Mouse (Mus musculus) 3T3-L1 (cell line): Measurements from ENCODE around the gene Btbd11.

ENCODE experiments used
- DNase-seq: peaks from one replicate; pipeline ENCODE4 v3.0.0-alpha.2; 2015; ENCODE audit warnings: low read depth, low spot score

The Btbd11 gene

DNA sequence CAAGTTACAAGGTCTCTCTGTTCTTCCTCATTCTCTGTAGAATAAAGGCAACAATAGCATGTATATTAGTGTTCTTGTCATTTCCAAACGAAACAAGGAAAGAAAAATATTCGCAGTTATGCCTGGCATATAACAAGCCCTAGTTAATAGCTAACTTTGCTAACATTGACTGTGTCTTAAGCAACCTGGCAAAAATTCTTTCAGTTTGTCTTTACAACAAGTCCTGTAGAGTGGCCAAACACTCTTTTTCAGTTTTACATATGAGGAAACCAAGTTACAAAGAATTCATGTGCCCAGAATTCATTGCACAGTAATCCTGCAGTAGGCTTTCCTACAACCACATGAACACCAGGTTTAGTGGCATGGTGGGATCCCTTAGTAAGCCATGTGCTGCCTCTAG is 203.4 kb downstream of the Btbd11 start:
- DNase-seq = no peak

DNA sequence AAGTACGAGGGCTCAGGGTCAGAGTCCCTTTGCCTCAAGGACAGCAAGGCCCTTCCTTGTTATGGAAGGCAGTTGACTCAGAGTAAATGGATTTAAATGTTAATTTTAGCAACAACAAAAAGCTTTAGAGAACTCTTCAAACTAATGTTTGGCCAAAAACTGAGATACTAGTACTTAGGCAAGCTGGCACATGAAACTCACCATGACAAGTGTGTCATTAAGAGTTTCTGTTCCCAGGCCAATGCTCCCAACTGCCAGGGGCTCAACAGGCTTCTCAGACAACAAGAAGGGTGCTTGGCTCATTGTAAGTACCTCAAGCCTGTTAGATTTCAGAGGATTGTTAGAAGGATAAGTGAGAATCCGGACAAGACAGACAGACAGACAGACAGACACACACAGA is 204.7 kb downstream of the Btbd11 start:
- no peak for DNase-seq

DNA sequence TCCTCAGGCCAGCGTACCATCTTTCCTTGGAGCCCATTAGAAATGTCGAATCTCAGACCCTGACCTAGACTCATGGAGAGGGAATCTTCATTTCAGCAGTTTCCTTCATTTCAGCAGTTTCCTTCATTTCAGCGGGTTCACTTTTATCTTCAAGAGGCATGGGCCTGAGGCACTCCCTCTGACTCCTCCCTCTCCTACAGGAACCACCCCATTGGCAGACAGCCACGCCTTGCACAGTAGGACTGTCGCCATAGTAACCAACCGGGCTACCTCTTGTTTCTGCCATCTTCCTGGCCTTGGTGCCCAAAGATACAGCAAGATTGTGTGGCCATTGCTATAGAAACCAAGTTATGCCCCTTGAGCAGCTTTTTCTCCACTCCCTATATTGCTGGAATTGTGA is 205.4 kb downstream of the Btbd11 start:
- peak; percentile 7 for DNase-seq

DNA sequence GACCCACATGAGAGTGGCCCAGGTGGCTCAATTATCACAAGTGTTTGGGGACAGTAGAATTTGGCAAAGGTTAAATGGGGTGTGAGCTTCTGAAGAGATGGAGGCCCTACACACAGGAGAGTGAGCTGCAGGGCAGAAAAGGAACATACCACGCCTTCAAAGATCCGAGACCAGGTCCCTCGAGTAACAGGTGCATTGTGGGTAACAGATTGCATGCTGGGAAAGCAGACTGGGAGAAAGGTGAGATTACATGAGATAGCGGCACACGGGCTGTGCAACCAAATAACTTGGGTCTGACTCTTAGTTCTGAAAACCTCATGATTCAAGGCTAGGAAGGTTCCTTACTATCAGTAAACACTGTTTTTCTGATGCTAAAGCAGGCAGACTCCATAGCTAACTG is 209.7 kb downstream of the Btbd11 start:
- DNase-seq = no peak

DNA sequence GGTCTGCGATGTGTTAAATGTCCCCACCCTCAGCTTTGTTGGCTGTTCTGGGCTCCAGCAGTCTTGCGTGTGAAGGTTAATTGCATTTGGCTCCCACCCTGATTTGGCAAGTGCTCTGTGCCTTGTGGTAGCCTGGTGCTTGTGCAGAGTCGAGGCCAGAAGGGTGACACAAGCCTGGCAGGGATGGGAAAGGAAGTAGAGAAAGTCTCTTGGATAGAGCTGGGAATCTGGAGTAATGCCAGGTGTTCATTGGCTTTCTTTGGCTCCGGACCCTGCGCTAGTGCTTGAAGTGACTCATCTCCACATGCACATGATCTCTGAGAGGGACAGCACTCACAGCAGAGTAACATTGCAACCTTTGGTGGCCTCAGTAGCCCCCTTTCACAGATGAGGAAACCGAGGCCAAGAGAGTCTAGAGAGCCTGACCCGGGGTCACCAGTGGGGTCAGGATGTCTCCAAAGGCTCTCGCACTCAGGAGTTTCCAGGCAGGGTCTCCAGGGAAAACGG is 211.5 kb downstream of the Btbd11 start:
- DNase-seq = no peak

DNA sequence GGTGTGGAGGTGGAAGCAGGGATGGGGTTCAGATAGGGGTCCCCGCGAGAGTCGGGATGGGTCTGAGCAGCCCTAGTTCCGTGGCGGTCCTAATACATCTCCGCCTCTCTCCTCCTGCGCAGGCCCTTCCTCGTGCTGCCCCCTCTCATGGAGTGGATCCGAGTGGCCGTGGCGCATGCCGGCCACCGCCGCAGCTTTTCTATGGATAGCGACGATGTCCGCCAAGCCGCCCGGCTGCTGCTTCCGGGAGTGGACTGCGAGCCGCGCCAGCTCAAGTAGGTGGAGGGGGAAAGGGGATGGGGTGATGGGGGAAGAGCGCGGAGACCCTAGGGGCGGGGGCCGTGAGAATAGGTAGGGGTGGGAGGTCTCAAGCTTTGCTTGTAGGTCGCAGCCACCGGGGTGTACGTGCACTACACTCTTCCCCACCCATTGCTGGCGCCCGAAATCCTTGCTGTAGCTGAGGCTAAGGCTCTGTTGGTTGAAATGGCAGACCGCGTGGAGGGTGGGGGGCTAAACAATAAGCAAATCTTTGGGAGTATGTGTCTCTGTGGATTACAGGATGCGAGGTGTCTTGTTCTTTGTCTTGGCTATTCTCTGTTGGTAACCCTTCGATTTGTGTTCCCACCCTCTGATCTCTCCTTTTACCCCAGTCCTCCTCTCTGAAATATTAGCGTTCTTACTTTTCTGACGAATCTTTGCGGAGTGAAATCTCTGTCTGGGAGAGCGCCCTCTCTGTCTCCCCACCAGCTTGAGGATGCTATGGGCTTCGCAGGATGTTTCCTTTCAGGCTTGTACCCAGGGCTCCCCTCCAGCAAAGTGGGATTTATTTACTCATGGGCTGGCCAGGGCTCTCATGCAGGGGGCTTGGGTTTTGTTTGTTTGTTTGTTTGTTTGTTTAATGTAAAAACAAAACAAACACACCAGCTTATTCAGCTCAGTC is 212.3 kb downstream of the Btbd11 start:
- no peak for DNase-seq

DNA sequence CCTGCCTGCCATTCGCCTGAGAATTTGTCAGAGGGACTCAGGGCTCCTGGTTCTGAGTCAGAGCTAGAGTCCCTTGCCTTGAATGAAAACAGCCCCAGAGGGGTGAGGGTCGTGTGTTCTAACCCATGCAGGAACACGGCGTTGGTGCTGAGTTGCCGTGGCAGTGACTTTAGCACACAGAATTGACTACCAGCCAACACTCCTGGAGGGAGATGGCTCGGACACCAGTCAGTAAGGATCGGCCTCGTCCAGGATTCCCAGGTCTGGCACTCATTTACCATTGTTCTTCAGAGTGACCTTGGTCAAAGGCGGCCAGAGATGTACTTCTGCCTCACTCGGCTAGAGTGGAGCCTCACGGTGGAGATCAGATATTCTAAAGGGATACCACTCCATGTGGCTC is 215.9 kb downstream of the Btbd11 start:
- DNase-seq = no peak

DNA sequence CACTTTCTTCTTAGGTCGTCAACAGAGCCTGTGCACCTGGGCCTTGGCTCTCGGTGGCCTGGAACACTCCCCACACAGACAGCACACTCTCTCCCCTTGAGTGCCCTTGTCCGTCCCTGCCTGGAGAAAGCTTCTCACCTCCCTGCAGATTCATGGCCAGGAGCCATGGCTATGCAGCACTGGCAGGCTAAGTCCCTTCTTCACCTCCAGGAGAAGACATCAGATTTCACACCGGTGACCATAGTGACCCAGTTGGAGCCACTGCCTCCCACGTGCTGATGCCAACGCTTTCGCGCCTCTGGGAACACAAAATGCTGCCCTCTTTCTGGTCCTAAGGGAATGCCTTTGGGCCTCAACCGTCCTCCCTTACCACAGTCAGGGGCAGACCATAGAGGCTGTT is 217.9 kb downstream of the Btbd11 start:
- DNase-seq = no peak

DNA sequence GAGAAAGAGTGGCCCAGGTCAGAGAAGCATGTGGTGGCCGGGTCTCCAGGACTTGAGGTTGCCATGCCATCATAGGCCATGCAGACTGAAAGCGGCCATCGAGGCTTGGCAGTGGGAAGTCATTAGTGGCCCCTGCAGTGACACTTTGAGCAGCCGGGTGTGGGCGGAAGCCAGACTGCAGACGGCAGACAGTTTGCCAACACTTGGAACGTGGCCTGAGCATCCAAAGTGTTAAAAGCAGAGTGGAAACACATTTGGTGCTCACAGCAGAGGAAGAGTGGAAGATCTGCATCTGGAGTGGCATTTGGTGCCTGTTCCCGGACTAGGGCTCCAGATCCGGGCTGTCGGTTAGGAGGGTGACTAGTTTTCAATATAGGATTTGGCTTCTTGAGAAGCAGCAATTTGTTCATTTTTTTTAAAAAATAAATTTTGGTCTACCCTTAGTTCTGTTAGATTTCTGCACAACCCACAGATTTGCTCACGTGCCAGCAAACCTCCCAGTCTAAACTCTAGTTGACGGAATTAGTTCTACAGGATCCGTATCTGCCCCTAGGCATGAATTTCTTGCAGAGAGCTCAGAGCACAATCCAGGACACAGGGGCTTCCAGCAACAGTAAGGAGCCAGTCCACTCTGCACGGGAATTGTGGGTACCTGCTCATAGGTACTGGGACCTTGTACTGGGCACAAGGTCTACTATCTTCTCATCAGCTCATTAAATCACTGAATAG is 222.1 kb downstream of the Btbd11 start:
- no peak for DNase-seq

DNA sequence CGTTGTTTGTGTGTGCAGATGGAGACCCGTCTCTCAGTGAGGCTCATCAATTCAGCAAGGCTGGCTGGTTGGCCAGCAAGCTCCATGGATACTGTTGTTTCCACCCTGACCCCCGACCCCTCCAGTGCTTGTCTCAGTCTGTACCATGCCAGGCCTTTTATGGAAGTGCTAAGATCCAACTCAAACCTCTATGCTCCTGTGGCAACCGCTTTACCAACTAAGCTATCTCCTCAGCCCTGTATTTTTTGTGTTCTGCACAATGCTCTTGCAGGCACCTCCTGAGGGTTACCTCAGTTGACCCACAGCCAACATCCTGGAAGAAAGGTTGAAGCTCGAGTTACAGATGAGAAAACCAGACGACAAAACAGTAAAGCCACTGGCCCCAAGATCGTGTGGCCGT is 230.5 kb downstream of the Btbd11 start:
- no peak for DNase-seq

DNA sequence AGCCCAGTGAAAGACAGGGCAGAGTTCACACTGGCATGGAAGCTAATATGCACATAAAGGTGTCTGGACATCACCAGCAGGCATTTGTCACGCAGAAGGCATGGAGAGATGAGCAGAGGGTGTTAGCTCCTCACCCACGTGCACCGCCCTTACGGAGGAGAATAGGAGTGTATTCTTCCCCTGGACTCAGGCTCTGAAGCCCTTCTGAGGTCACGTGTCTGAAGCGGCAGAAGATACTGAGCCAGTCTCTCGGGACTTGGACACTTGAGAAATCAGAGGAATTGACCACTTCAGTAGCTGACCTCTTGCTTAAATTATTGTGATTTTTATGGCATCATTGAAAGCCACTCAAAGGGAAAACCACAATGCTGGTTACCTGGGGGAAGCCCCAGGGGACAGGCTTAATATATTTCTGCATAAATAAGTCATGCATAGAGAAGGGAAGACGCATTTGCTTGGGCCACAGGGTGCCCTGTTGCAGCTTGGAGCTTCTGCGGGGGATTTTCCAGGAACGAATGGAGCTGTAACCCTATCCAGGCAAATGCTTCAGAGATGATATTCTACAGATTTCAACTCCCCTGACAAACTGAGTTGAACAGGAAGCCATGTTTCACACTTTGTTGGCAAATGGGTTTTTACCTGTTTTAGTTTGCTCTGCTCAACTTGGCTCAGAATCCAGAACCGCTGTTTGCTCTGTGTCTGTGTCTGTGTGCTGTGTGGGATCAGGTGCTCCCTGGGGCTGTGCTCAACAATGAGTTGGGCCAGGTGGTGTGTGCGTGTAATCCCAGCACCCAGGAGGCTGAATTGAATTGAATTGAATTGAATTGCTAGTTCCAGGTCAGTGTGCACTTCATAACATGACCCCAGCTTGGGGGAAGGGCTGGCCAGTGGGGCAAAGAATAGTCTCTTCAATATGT is 231.1 kb downstream of the Btbd11 start:
- DNase-seq = no peak

DNA sequence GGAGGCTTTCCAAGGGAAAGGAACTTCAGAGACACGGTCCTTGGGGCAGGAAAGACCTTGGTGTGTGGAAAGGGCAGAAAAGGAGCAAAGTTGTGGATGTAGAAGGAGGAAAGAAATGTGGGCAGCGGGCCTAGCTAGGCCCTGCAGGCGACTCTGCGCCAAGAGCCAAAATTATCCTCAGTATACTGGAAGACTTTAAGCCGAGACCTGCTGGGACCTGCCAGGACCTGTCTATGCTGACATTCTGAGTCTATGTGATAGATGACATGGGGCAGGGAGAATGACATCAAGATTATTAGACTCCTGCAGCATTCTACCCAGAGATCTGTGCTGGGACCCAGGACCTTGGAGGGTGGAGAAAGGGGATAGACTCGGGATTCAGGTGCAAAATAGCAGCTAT is 234.5 kb downstream of the Btbd11 start:
- no peak for DNase-seq

DNA sequence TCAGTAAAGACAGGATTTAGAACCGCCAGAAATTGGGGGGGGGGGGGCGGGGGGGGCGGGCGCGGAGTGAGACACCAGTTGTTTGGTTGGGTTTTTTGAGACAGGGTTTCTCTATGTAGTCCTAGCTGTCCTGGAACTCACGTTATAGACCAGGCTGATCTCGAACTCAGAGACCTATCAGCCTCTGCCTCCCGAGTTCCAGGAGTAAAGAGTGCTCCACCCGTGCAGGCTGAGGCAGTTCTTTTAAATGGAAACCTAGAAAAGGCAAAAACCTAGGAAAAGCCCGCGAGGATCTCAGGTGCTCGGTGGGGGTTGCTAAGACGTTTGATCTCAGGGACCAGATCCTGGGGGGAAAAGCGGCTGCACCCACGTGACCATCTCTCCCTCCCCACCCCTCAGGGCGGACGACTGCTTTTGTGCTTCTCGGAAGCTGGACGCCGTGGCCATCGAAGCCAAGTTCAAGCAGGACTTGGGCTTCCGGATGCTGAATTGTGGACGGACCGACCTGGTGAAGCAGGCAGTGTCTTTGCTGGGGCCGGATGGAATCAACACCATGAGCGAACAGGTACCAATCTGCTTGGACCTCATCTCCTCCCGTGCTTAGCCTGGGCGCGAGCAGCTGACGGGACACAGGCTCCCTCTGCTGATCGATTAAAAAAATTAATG is 238.0 kb downstream of the Btbd11 start:
- peak; percentile 5 for DNase-seq

DNA sequence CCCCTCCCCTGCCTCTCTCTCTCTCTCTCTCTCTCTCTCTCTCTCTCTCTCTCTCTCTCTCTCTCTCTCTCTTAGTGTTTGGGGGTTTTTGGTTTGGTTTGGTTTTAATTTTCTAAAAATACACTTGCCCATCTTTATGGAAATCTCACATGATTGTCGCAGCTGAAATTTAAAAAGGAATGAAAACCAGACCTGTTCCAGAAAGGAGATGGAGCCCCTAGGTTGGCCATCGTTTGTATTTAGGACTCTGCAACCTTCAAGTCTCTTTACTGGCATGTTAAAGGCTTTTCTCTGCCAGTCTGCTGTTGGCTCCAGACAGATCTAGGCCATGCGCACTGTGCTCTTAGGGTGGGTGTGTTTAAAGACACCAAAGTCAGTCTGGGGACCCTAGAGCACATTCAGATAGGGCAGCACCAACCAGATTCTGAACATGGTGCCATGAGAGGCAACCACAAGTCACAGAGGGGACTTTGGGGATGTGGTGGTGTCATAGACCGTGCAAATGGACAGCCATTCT is 238.6 kb downstream of the Btbd11 start:
- DNase-seq = no peak

DNA sequence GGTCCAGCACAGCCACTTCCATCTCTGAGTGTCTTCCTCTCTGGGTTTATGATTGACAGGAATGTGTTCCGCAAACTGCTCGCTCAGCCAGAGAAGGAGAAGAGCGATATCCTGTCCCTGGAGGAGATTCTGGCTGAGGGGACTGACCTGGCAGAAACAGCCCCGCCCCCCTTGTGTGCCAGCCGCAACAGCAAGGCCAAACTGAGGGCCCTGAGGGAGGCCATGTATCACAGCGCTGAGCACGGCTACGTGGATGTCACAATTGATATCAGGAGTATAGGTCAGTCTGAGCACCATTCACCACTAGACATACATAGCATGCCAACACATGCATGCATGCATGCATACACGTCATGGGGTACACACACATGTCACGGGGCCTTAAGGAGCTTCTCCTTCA is 245.4 kb downstream of the Btbd11 start:
- DNase-seq = no peak

DNA sequence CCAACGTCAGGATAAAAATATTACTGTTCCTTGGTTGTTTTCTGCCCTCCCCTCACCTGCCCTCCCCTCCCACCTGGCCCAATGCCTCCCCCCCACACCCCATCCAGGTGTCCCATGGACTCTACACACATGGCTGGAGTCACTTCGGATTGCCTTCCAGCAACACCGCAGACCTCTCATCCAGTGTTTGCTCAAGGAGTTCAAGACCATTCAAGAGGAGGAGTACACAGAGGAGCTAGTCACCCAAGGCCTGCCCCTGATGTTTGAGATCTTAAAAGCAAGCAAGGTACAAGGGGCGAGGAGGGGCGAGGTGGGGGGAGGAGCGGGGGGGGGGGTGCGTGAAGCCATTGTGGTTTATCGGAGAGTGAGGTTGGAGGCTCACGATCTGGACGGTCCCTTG is 247.0 kb downstream of the Btbd11 start:
- no peak for DNase-seq

DNA sequence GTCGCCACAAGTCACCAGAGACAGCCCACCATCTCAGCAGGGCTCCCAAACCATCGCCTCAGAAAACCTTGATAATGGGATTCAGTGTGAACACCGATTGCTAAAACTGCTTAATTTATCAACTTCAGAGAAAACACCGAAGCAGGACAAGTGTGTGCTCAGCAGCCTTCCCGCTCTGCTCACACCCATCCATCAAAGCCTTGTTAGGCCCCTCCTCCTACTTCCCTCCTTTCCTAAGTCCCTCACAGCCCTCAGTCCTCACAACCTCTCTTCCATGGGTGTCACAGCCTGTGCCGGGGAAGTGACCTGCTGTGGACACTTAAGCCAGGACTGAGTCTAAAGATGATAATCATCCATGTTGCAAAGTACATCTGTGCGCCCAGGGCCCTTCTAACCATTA is 251.0 kb downstream of the Btbd11 start:
- no peak for DNase-seq

DNA sequence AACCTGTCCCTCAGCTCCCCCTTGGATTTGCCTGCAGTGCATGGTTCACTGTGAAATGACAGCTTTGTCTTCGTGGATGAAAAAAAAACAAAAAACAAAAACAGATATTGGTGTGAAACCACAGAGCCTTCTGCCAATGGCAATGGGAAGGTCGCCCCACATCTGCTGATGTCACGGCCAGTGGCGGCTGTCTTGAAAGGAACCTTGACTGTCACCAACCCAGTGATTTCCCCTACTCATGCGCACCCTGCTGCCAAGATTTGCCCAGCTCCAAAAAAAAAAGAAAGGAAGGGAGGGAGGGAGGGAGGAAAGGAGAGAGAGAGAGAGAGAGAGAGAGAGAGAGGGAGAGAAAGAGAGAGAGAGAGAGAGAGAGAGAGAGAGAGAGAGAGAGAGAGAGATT is 251.5 kb downstream of the Btbd11 start:
- no peak for DNase-seq

DNA sequence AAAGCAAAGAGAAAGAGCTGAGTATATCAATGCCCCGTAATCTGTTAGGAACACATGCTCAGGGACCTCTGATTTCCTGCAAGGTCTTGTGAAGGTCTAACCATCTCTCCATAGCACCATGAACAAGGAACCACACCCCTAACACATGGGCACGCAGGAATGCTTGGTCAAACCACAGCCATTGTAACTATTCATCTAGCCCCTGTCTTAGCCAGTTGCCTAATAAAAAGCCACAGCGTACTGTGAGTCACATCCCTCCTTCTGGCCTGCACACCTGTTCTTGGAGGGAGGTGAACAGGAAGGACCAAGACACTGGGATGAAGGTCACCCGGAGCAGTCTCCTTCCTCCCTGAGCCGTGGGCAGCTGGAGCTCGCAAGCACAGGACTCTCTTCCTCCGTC is 253.0 kb downstream of the Btbd11 start:
- peak; percentile 72 for DNase-seq

DNA sequence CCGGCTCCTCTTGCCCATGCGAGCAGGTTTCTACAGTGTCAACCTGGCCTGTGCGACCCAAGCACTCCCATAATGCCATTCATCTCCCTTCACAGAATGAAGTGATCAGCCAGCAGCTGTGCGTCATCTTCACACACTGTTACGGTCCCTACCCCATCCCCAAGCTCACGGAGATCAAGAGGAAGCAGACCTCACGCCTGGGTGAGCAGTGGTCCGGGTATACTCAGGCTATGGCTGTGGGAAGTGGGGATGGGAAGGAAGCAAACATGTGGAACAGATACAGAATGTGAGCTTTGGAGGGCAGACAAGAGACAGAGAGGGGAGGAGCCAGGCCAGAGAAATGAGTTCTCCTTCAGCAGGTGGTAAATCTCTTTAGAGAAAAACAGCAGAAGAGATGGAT is 253.8 kb downstream of the Btbd11 start:
- DNase-seq = no peak

DNA sequence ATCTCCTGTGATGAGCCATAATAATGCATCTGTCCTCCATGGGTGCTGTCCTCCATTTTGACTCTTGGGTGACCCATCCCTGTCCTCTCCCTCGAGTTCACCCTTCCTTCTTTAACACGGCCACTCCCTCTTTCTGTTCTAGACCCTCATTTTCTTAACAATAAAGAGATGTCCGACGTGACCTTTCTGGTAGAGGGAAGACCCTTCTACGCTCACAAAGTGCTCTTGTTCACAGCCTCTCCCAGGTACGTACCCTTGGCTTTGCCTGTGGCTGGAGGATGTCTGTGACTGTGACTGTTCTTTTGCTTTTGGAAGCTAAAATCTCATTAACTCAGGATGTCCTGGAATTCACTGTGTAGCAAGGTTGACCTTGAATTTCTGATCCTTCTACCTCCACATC is 258.7 kb downstream of the Btbd11 start:
- DNase-seq = no peak
